Mouse (Mus musculus): Measurements from ENCODE around the gene P4hb. TPM values are rescaled to one million over a fixed set of nuclear protein-coding genes. Genes with fewer than 3 reads are reported as not detected.
A peak's percentile ranks its signal among the peaks of the same experiment; 100 is the strongest.
"Not testable (repeated sequence)": the region's sequence is repeated elsewhere in the genome, so short reads cannot be mapped to it uniquely, and the experiment has no call there.

P4hb gene
- polyA plus RNA-seq, 1 experiment from 2014 or later, result 248 TPM

- WGBS, result 79% methylated on average over 4 of the region's 4 CpGs
- Histone ChIP-seq H3K36me3 (ENCODE audit: control insufficient read depth, insufficient read depth, low read length) (no peaks in the 10 kb centered on the region), H3K27me3 (ENCODE audit: control insufficient read depth, insufficient read depth, low read length) (no peaks in the 10 kb centered on the region), H3K9ac (replicated peaks; ENCODE audit: low read depth, low read length) (no peak overlapping the region), H3K9me3 (ENCODE audit: control insufficient read depth, low read length) (no peaks in the 10 kb centered on the region), H3K4me3 (ENCODE audit: low read depth, low read length) (no peak overlapping the region), H3K27ac (ENCODE audit: low read depth, low read length) (no peak overlapping the region), H3K4me1 (ENCODE audit: control insufficient read depth, insufficient read depth, low read length) (no peaks in the 10 kb centered on the region), H3K4me2 (ENCODE audit: low read depth, low read length) (no peak overlapping the region)
- ATAC-seq (ENCODE audit: low read depth), result no peak
Measured at GRCm38 (mm10) chr11:120517147-120517546, 55.9 kb downstream of the P4hb start.

DNA sequence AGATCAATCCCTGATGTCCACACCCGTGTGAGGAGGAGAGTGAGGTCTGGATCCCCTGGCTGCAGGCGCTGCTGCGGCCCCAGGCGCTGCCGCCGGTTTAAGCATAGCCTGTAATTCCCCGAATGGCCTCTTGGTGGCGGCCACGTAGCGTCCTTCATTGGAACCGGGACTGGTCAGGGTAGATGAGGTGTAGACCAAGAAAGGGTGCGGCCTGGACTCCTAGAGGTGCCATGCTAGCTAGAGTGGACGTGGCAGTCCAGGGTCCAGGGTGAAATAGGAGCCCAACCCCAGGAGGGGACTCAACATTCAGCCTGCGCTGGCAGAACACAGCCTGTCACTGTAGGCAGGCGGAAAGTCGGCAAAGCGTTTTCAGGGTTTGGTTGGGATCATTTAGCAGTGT is 57.4 kb downstream of the P4hb start:
- Histone ChIP-seq H3K4me2 (ENCODE audit: low read depth, low read length) (no peak overlapping the region), H3K4me3 (ENCODE audit: low read depth, low read length) (no peak overlapping the region), H3K4me1 (ENCODE audit: control insufficient read depth, insufficient read depth, low read length) (peaks cover 2% of the 10 kb centered on the region; the same call in 1 of the 2 replicates), H3K27me3 (ENCODE audit: control insufficient read depth, insufficient read depth, low read length) (no peaks in the 10 kb centered on the region), H3K27ac (ENCODE audit: low read depth, low read length) (no peak overlapping the region), H3K36me3 (ENCODE audit: control insufficient read depth, insufficient read depth, low read length) (no peaks in the 10 kb centered on the region), H3K9ac (replicated peaks; ENCODE audit: low read depth, low read length) (no peak overlapping the region), H3K9me3 (ENCODE audit: control insufficient read depth, low read length) (no peaks in the 10 kb centered on the region)
- ATAC-seq (ENCODE audit: low read depth), result peak; percentile 66
- 18% methylated on average over 17 of the region's 17 CpGs for WGBS

DNA sequence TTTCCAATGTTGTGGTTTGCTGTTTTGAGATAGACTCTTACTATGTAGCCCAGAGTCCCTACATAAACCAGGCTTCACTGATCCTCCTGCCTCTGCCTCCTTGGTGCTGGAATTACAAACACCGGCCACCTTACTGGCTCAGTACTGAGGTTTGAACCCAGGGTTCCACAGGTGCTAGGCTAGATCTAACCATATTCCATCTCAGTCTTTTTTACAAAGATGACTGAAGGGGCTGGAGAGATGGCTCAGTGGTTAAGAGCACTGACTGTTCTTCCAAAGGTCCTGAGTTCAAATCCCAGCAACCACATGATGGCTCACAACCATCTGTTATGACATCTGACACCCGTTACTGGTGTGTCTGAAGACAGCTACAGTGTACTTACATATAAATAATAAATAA is 58.8 kb downstream of the P4hb start:
- not testable (repeated sequence) for H3K9ac ChIP-seq (replicated peaks; ENCODE audit: low read depth, low read length); H3K27me3 ChIP-seq (ENCODE audit: control insufficient read depth, insufficient read depth, low read length); H3K4me3 ChIP-seq (ENCODE audit: low read depth, low read length); H3K4me2 ChIP-seq (ENCODE audit: low read depth, low read length); H3K27ac ChIP-seq (ENCODE audit: low read depth, low read length); H3K9me3 ChIP-seq (ENCODE audit: control insufficient read depth, low read length); H3K36me3 ChIP-seq (ENCODE audit: control insufficient read depth, insufficient read depth, low read length); ATAC-seq (ENCODE audit: low read depth); H3K4me1 ChIP-seq (ENCODE audit: control insufficient read depth, insufficient read depth, low read length)
- WGBS, result 93% methylated on average over 2 of the region's 2 CpGs

DNA sequence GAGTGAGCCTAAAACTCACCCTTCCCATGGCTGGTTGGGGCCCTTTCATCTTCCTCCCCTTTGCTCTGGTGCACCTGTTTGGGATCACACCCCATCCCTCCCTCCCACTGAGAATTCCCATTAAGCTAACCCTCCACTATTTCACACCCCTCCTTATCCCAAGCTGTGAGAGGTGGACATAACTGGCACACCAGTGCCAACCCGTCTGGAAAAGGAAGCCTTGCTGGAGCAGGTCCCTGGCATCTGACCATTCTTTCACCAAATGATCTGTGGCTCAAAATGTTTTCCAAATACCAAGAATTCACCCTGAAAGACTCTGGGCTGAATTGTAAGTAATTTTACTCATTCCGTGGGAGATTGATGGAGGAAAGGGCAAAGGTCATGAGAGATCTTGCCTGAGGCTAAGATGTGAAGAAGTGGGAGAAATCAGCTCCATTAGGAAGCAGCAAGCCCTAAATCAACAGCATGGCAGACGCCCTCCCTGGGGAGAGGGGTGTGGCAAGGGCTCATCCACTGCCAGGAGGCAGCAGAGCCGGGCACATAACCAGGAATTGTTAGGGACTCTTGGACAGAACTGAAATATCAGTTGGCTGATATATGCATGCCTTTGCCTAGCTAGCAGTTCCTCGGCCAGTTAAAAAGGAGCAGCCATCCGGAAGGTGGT is 60.1 kb downstream of the P4hb start:
- H3K9me3 ChIP-seq (ENCODE audit: control insufficient read depth, low read length), result no peaks in the 10 kb centered on the region
- peaks cover 4% of the 10 kb centered on the region; the same call in 1 of the 2 replicates for H3K4me1 ChIP-seq (ENCODE audit: control insufficient read depth, insufficient read depth, low read length)
- H3K27me3 ChIP-seq (ENCODE audit: control insufficient read depth, insufficient read depth, low read length), result no peaks in the 10 kb centered on the region
- H3K27ac ChIP-seq (ENCODE audit: low read depth, low read length), result no peak overlapping the region
- H3K9ac ChIP-seq (replicated peaks; ENCODE audit: low read depth, low read length), result no peak overlapping the region
- no peak overlapping the region for H3K4me3 ChIP-seq (ENCODE audit: low read depth, low read length)
- H3K36me3 ChIP-seq (ENCODE audit: control insufficient read depth, insufficient read depth, low read length), result no peaks in the 10 kb centered on the region
- no peak overlapping the region for H3K4me2 ChIP-seq (ENCODE audit: low read depth, low read length)
- no peak for ATAC-seq (ENCODE audit: low read depth)
- 24% methylated on average over 6 of the region's 6 CpGs for WGBS

DNA sequence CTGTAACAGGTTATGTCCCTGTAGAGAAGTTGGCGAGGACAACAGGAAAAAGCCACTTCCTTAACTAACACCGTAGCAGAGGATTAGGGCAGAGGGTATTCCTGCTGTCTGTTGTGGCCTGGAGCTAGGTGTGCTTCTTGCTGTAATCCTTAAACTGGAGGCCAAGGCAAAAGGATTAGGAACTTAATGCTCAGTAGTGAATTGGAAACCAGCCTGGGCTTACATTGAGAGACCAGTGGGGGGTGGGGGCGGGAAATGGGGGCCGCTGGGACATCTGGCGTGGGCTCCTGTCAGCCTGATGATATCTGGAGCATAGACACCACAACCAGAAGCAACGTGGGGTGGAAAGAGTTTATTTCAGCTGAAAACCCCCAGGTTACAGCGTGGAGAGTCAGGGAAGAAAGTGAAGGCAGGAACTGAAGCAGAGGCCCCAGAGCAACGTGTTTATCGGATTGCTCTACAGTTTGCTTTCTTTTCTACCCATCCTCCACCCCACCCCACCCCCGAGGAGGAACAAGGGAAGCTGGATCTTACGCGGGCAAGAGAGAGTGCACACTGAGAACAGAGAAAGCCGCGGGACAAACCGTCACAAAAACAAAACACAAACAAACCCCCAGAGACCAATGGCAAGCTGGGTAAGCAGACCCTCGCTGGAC is 62.5 kb downstream of the P4hb start:
- no peak for ATAC-seq (ENCODE audit: low read depth)
- Histone ChIP-seq H3K4me2 (ENCODE audit: low read depth, low read length) (peak overlapping the region; percentile 24; the same call in 1 of the 2 replicates), H3K27me3 (ENCODE audit: control insufficient read depth, insufficient read depth, low read length) (no peaks in the 10 kb centered on the region), H3K4me3 (ENCODE audit: low read depth, low read length) (no peak overlapping the region), H3K36me3 (ENCODE audit: control insufficient read depth, insufficient read depth, low read length) (no peaks in the 10 kb centered on the region), H3K4me1 (ENCODE audit: control insufficient read depth, insufficient read depth, low read length) (peaks cover 4% of the 10 kb centered on the region; the same call in 1 of the 2 replicates), H3K27ac (ENCODE audit: low read depth, low read length) (no peak overlapping the region), H3K9me3 (ENCODE audit: control insufficient read depth, low read length) (no peaks in the 10 kb centered on the region), H3K9ac (replicated peaks; ENCODE audit: low read depth, low read length) (no peak overlapping the region)
- WGBS, result 13% methylated on average over 16 of the region's 16 CpGs

Other genes starting within 250 kb of the P4hb start
- 4,176 and 4,177 TPM in 2 replicates for gene Actg1, start 224.7 kb downstream of the P4hb start, polyA plus RNA-seq (2014; fragmentation: Nextera tagmentation; extraction: Ambion mirVana)
- gene Fscn2, start 211.7 kb downstream of the P4hb start, polyA plus RNA-seq (2014; fragmentation: Nextera tagmentation; extraction: Ambion mirVana), result 0.63 and 1.7 TPM in 2 replicates
- gene Faap100, start 194.5 kb downstream of the P4hb start, polyA plus RNA-seq (2014; fragmentation: Nextera tagmentation; extraction: Ambion mirVana), result 74.8 and 86.8 TPM in 2 replicates
- gene Nploc4, start 135.5 kb downstream of the P4hb start, polyA plus RNA-seq (2014; fragmentation: Nextera tagmentation; extraction: Ambion mirVana), result 31.1 and 39.8 TPM in 2 replicates
- not detected in 2 replicates for gene Tspan10, start 130.6 kb downstream of the P4hb start, polyA plus RNA-seq (2014; fragmentation: Nextera tagmentation; extraction: Ambion mirVana)
- 0.31 and 0.59 TPM in 2 replicates for gene Pde6g, start 119.8 kb downstream of the P4hb start, polyA plus RNA-seq (2014; fragmentation: Nextera tagmentation; extraction: Ambion mirVana)
- 12.0 and 12.9 TPM in 2 replicates for gene Oxld1, start 115.2 kb downstream of the P4hb start, polyA plus RNA-seq (2014; fragmentation: Nextera tagmentation; extraction: Ambion mirVana)
- 21.6 and 28.4 TPM in 2 replicates for gene Ccdc137, start 115.1 kb downstream of the P4hb start, polyA plus RNA-seq (2014; fragmentation: Nextera tagmentation; extraction: Ambion mirVana)
- 65.5 and 68.1 TPM in 2 replicates for gene Arl16, start 105.6 kb downstream of the P4hb start, polyA plus RNA-seq (2014; fragmentation: Nextera tagmentation; extraction: Ambion mirVana)
- 131 and 135 TPM in 2 replicates for gene Mrpl12, start 88.6 kb downstream of the P4hb start, polyA plus RNA-seq (2014; fragmentation: Nextera tagmentation; extraction: Ambion mirVana)
- gene Slc25a10, start 81.4 kb downstream of the P4hb start, polyA plus RNA-seq (2014; fragmentation: Nextera tagmentation; extraction: Ambion mirVana), result 24.7 and 30.0 TPM in 2 replicates
- 0.19 and 0.22 TPM in 2 replicates for gene Gcgr, start 42.6 kb downstream of the P4hb start, polyA plus RNA-seq (2014; fragmentation: Nextera tagmentation; extraction: Ambion mirVana)
- gene Mcrip1, start 23.5 kb downstream of the P4hb start, polyA plus RNA-seq (2014; fragmentation: Nextera tagmentation; extraction: Ambion mirVana), result 248 and 267 TPM in 2 replicates
- not detected in 2 replicates for gene Ppp1r27, start 22.1 kb downstream of the P4hb start, polyA plus RNA-seq (2014; fragmentation: Nextera tagmentation; extraction: Ambion mirVana)
- gene Arhgdia, start 8.4 kb upstream of the P4hb start, polyA plus RNA-seq (2014; fragmentation: Nextera tagmentation; extraction: Ambion mirVana), result 419 and 479 TPM in 2 replicates
- gene Alyref, start 25.1 kb upstream of the P4hb start, polyA plus RNA-seq (2014; fragmentation: Nextera tagmentation; extraction: Ambion mirVana), result 191 and 222 TPM in 2 replicates
- 209 and 236 TPM in 2 replicates for gene Anapc11, start 25.2 kb upstream of the P4hb start, polyA plus RNA-seq (2014; fragmentation: Nextera tagmentation; extraction: Ambion mirVana)
- gene Npb, start 35.2 kb upstream of the P4hb start, polyA plus RNA-seq (2014; fragmentation: Nextera tagmentation; extraction: Ambion mirVana), result 1.3 TPM in 1 of 2 replicates, not detected in the other
- gene Pcyt2, start 44.7 kb upstream of the P4hb start, polyA plus RNA-seq (2014; fragmentation: Nextera tagmentation; extraction: Ambion mirVana), result 170 and 187 TPM in 2 replicates
- gene Sirt7, start 52.0 kb upstream of the P4hb start, polyA plus RNA-seq (2014; fragmentation: Nextera tagmentation; extraction: Ambion mirVana), result 42.8 and 48.2 TPM in 2 replicates
- gene Mafg, start 60.3 kb upstream of the P4hb start, polyA plus RNA-seq (2014; fragmentation: Nextera tagmentation; extraction: Ambion mirVana), result 30.5 and 36.8 TPM in 2 replicates
- 15.3 and 24.9 TPM in 2 replicates for gene Pycr1, start 70.5 kb upstream of the P4hb start, polyA plus RNA-seq (2014; fragmentation: Nextera tagmentation; extraction: Ambion mirVana)
- gene Myadml2, start 74.9 kb upstream of the P4hb start, polyA plus RNA-seq (2014; fragmentation: Nextera tagmentation; extraction: Ambion mirVana), result 2.3 and 2.5 TPM in 2 replicates
- 1.3 and 6.2 TPM in 2 replicates for gene Notum, start 87.9 kb upstream of the P4hb start, polyA plus RNA-seq (2014; fragmentation: Nextera tagmentation; extraction: Ambion mirVana)
- 137 and 141 TPM in 2 replicates for gene Aspscr1, start 99.7 kb upstream of the P4hb start, polyA plus RNA-seq (2014; fragmentation: Nextera tagmentation; extraction: Ambion mirVana)
- 87.6 and 95.8 TPM in 2 replicates for gene Cenpx, start 140.5 kb upstream of the P4hb start, polyA plus RNA-seq (2014; fragmentation: Nextera tagmentation; extraction: Ambion mirVana)
- 53.9 and 59.4 TPM in 2 replicates for gene Lrrc45, start 140.7 kb upstream of the P4hb start, polyA plus RNA-seq (2014; fragmentation: Nextera tagmentation; extraction: Ambion mirVana)
- gene Rac3, start 148.2 kb upstream of the P4hb start, polyA plus RNA-seq (2014; fragmentation: Nextera tagmentation; extraction: Ambion mirVana), result 70.7 and 135 TPM in 2 replicates
- 10.2 and 10.5 TPM in 2 replicates for gene Dcxr, start 154.0 kb upstream of the P4hb start, polyA plus RNA-seq (2014; fragmentation: Nextera tagmentation; extraction: Ambion mirVana)
- 0.39 and 0.81 TPM in 2 replicates for gene Cbr2, start 158.9 kb upstream of the P4hb start, polyA plus RNA-seq (2014; fragmentation: Nextera tagmentation; extraction: Ambion mirVana)
- 0.52 and 2.1 TPM in 2 replicates for gene Hmga1b, start 189.5 kb upstream of the P4hb start, polyA plus RNA-seq (2014; fragmentation: Nextera tagmentation; extraction: Ambion mirVana)
- 89.6 and 91.1 TPM in 2 replicates for gene Rfng, start 211.0 kb upstream of the P4hb start, polyA plus RNA-seq (2014; fragmentation: Nextera tagmentation; extraction: Ambion mirVana)
- gene Gps1, start 211.0 kb upstream of the P4hb start, polyA plus RNA-seq (2014; fragmentation: Nextera tagmentation; extraction: Ambion mirVana), result 302 and 312 TPM in 2 replicates
- gene Dus1l, start 223.2 kb upstream of the P4hb start, polyA plus RNA-seq (2014; fragmentation: Nextera tagmentation; extraction: Ambion mirVana), result 44.8 and 47.8 TPM in 2 replicates

All from neural tube, embryonic 14.5 days (tissue).